Mouse (Mus musculus) G1E (cell line): ENCODE measurements at regions not wholly inside any gene's neighbourhood (a gene's known extent, or its start where the extent isn't known, plus 50 kb on each side); places are given as distances from the start of the nearest gene placed in this dataset.

Source experiments
- ATAC-seq: 2 replicates; pipeline ENCODE4 v1.8.0; 2016; ENCODE audit warnings: mild to moderate bottlenecking; ENCODE audit not compliant: insufficient number of reproducible peaks, poor library complexity, low FRiP score, severe bottlenecking; ENCODE audit errors: extremely low read depth
- DNase-seq: peaks from one replicate; pipeline ENCODE4 v3.0.0; 2012; ENCODE audit warnings: low spot score
- H3K27me3 ChIP-seq: 2 replicates; pipeline ENCODE4 v1.6.1; 2012; ENCODE audit warnings: mild to moderate bottlenecking, low read length, inconsistent platforms; ENCODE audit not compliant: insufficient read depth
- H3K36me3 ChIP-seq: replicated peaks from 2 replicates; pipeline ENCODE3; 2012; ENCODE audit warnings: mild to moderate bottlenecking, inconsistent platforms
- H3K4me1 ChIP-seq: 2 replicates; pipeline ENCODE4 v1.6.1; 2012; ENCODE audit warnings: low read depth, low read length, inconsistent platforms, mixed read lengths; ENCODE audit not compliant: insufficient read depth
- H3K4me3 ChIP-seq: 2 replicates; pipeline ENCODE4 v1.5.1; 2012; ENCODE audit warnings: low read depth, mild to moderate bottlenecking, inconsistent platforms, low read length, moderate library complexity, mixed read lengths
- H3K9me3 ChIP-seq: replicated peaks from 2 replicates; pipeline ENCODE4 v1.6.1; 2012; ENCODE audit warnings: inconsistent platforms
- CTCF ChIP-seq: IDR thresholded peaks from 2 replicates; pipeline ENCODE4 v1.5.1; 2012; ENCODE audit warnings: low read depth, low read length, inconsistent platforms, mixed read lengths
- GATA1 ChIP-seq: IDR thresholded peaks from 2 replicates; pipeline ENCODE4 v1.6.1; 2012; ENCODE audit warnings: borderline replicate concordance, low read length, inconsistent platforms, mixed read lengths
- GATA2 ChIP-seq: IDR thresholded peaks from 2 replicates; pipeline ENCODE4 v1.6.1; 2012; ENCODE audit warnings: low read depth, low read length, inconsistent platforms, borderline replicate concordance
- POLR2AphosphoS5 ChIP-seq: IDR thresholded peaks from 2 replicates; pipeline ENCODE4 v1.6.1; 2012; ENCODE audit warnings: low read depth, low read length, inconsistent platforms; ENCODE audit not compliant: insufficient replicate concordance
- TAL1 ChIP-seq: conservative IDR thresholded peaks from 2 replicates; pipeline ENCODE4 v1.6.1; 2012; ENCODE audit warnings: low read depth, low read length, inconsistent platforms, mixed read lengths

DNA sequence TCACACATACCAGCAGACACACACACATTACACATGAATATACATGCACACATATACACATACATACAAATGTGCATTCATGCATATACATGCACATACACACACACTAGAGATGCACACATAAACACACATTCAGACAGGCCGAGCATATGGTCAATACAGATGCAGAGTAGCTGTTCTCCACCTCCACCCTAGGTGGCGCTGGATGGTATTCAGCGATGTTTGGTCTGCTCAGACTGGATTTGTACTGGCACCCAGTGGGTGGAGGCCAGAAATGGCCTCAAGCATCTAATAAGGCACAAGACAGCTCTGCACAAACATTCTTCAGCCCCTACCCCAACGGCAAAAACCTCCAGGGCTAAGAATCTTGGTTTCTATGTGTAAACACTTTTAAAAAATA, 578.3 kb upstream of the Mki67 start:
- Histone ChIP-seq H3K9me3 (peaks cover 56% of the 10 kb centered on the region), H3K4me1 (no peaks in the 10 kb centered on the region), H3K4me3 (no peak overlapping the region), H3K36me3 (no peaks in the 10 kb centered on the region), H3K27me3 (no peaks in the 10 kb centered on the region)
- DNase-seq (no peak), ATAC-seq (no peak)
- TF ChIP-seq GATA2: no peak
- TF ChIP-seq POLR2AphosphoS5: no peak
- no peak for TF ChIP-seq GATA1
- no peak for TF ChIP-seq TAL1
- TF ChIP-seq CTCF: no peak

DNA sequence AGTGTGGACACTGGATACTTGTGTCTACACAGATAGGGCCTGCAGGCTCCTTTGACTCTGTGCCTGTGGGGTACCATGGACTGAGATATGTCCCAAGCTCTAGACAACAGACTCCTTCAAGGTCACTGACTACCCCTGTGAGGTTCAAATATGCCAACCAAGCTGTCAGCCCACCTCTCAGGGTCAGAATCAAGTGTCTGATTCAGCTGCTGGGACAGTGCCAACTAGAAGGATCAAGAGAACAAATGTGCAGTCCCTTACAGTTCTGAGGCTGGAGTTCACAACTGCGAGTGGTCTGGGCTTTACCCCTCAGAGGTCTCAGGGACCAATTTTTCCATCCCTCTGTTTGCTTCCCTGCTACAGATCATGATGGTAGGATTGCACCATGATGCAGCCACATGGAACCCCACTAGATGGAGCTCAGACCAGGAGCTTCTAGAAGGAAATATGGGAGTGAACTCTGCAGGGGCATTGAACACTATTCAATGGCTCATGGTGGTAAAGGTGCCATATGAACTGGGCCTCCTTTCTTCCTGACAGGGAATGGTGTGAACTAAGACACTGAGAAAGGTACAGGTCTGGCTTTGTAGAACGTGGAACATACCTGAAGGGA, 581.8 kb upstream of the Mki67 start:
- ATAC-seq: no peak
- Histone ChIP-seq H3K4me1 (no peaks in the 10 kb centered on the region), H3K36me3 (no peaks in the 10 kb centered on the region), H3K9me3 (peaks cover 61% of the 10 kb centered on the region), H3K27me3 (no peaks in the 10 kb centered on the region), H3K4me3 (no peak overlapping the region)
- no peak for TF ChIP-seq POLR2AphosphoS5
- no peak for TF ChIP-seq CTCF
- TF ChIP-seq GATA2: no peak
- TF ChIP-seq GATA1: no peak
- DNase-seq: no peak

GRCm38 (mm10) chr7:136306137-136306536, 588.3 kb upstream of the Mgmt start:
- no peak for ATAC-seq
- H3K36me3 ChIP-seq: no peaks in the 10 kb centered on the region
- peaks cover 63% of the 10 kb centered on the region for H3K9me3 ChIP-seq
- no peak overlapping the region for H3K4me3 ChIP-seq
- H3K4me1 ChIP-seq: no peaks in the 10 kb centered on the region
- TF ChIP-seq CTCF: no peak
- TF ChIP-seq TAL1: no peak
- no peak for TF ChIP-seq POLR2AphosphoS5
- no peak for TF ChIP-seq GATA2
- no peak for TF ChIP-seq GATA1
- no peaks in the 10 kb centered on the region for H3K27me3 ChIP-seq
- DNase-seq: no peak

DNA sequence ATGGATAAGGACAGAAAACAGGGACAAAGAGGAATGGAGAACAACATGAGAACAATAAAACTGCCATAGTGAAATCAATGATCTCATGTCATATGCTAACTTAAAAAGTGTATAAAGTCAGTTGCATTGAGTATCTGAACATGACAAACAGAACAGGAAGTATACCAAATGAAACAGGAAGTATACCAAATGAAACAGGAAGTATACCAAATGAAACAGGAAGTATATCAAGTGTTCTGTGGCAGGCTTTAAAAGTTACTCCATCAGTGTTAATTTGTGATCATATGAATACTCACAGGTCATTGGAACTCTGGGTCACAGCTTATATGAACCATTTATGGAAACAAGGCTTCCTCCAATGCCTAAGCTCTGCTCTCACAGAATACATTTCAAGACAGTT, 585.6 kb upstream of the Mgmt start:
- H3K4me1 ChIP-seq: no peaks in the 10 kb centered on the region
- H3K9me3 ChIP-seq: peaks cover 58% of the 10 kb centered on the region
- H3K4me3 ChIP-seq: no peak overlapping the region
- no peaks in the 10 kb centered on the region for H3K27me3 ChIP-seq
- no peak for ATAC-seq
- no peaks in the 10 kb centered on the region for H3K36me3 ChIP-seq
- TF ChIP-seq GATA2 (no peak), POLR2AphosphoS5 (no peak), CTCF (no peak)
- DNase-seq: no peak

- no peak for DNase-seq
- Histone ChIP-seq H3K36me3 (no peaks in the 10 kb centered on the region), H3K4me3 (no peak overlapping the region), H3K4me1 (no peaks in the 10 kb centered on the region), H3K27me3 (no peaks in the 10 kb centered on the region), H3K9me3 (peaks cover 44% of the 10 kb centered on the region)
- no peak for TF ChIP-seq TAL1
- no peak for TF ChIP-seq CTCF
- TF ChIP-seq GATA1: no peak
- no peak for TF ChIP-seq POLR2AphosphoS5
- TF ChIP-seq GATA2: no peak
- ATAC-seq: no peak
Observed at GRCm38 (mm10) chr7:136327281-136327680, 567.1 kb upstream of the Mgmt start.

DNA sequence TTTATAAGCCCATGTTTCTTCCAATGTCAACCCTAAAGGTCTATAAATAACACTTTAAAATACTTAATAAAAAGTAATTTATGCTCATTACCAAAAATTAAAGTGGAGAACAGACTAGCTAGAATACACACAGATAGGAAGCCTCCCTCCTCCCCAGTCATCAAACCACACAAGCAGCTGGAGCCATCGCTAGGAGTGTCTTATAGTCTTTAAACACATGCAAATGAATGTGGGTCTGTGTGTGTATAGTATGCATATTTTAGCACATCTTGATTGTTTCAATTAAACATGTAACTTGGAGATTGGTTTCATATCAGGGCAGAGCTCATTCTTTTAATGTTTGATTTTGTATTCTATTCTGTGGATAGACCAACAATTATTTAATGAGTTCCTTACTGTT, 564.0 kb upstream of the Mgmt start:
- H3K9me3 ChIP-seq: peaks cover 58% of the 10 kb centered on the region
- H3K4me1 ChIP-seq: no peaks in the 10 kb centered on the region
- ATAC-seq (no peak), DNase-seq (no peak)
- no peaks in the 10 kb centered on the region for H3K27me3 ChIP-seq
- TF ChIP-seq POLR2AphosphoS5 (no peak), GATA2 (no peak), TAL1 (no peak), CTCF (no peak), GATA1 (no peak)
- H3K36me3 ChIP-seq: no peaks in the 10 kb centered on the region
- H3K4me3 ChIP-seq: no peak overlapping the region

- TF ChIP-seq CTCF (no peak), POLR2AphosphoS5 (no peak), TAL1 (no peak), GATA1 (no peak), GATA2 (no peak)
- Histone ChIP-seq H3K27me3 (no peaks in the 10 kb centered on the region), H3K4me1 (no peaks in the 10 kb centered on the region), H3K36me3 (no peaks in the 10 kb centered on the region), H3K9me3 (peaks cover 62% of the 10 kb centered on the region), H3K4me3 (no peak overlapping the region)
- ATAC-seq (no peak), DNase-seq (no peak)
Observed at GRCm38 (mm10) chr7:136332805-136333204, 561.6 kb upstream of the Mgmt start.
